Mouse (Mus musculus): ENCODE measurements around the gene Gm42791. TPM values are rescaled to one million over a fixed set of nuclear protein-coding genes. Genes with fewer than 3 reads are reported as not detected.

Gene Gm42791
- polyA plus RNA-seq, 1 experiment from 2014 or later, result 1.3 TPM

DNA sequence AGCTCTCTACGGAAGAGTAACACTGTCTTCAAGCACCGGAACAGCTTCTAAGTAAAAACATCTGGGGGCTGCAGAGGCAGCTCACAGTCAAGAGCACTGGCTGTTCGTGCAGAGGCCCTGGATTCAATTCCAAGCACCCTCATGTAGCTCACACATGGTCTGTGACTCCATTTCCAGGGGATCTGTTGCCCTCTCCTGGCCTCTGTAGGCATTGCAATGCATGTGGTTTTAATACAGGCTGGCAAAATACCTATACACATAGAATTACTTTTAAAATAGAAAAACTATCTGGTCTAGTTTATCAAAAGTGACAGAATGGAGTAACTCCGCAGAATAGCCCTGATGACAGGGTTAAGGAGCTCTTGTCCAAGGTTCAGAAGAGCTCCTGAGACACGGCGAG lies 115.7 kb downstream of the Gm42791 start:
- 89% methylated on average over 6 of the region's 6 CpGs for WGBS
- peaks cover 15% of the 10 kb centered on the region for H3K36me3 ChIP-seq (ENCODE audit: control insufficient read depth, insufficient read depth, low read length)
- H3K9me3 ChIP-seq (ENCODE audit: control insufficient read depth, low read length), result peaks cover 2% of the 10 kb centered on the region; the same call in 1 of the 2 replicates
- no peaks in the 10 kb centered on the region for H3K27me3 ChIP-seq (ENCODE audit: control insufficient read depth, insufficient read depth, low read depth, low read length)
- no peak overlapping the region for H3K4me3 ChIP-seq (ENCODE audit: low read length)
- no peak overlapping the region for H3K4me2 ChIP-seq (ENCODE audit: low read depth, low read length)
- no peak overlapping the region for H3K9ac ChIP-seq (ENCODE audit: low read length)
- no peak for ATAC-seq (ENCODE audit: low read depth)
- H3K27ac ChIP-seq (ENCODE audit: low read length), result no peak overlapping the region
- no peaks in the 10 kb centered on the region for H3K4me1 ChIP-seq (replicated peaks; ENCODE audit: control insufficient read depth, insufficient read depth, low read length)

DNA sequence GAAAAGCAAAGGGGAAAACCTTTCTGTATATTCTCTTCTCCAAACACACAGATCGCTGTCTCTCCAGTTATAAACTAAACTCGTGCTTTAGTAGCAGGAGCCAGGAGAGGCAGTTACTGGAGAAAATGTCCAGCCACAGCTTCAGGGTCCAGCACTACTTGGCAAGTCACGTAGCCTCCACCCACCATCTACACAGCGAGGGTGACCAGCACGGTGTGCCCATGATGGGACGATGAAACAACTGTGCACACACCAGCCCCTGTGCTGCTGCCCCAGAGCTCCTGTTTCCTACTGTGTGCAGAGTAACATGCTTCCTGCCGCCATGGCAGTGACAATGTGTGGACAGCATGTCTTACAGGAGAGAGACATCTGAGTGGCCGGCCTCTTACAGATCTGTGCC lies 121.8 kb downstream of the Gm42791 start:
- H3K9ac ChIP-seq (ENCODE audit: low read length), result no peak overlapping the region
- peak; percentile 69 for ATAC-seq (ENCODE audit: low read depth)
- no peak overlapping the region for H3K4me2 ChIP-seq (ENCODE audit: low read depth, low read length)
- H3K36me3 ChIP-seq (ENCODE audit: control insufficient read depth, insufficient read depth, low read length), result peaks cover 11% of the 10 kb centered on the region
- no peak overlapping the region for H3K4me3 ChIP-seq (ENCODE audit: low read length)
- peaks cover 3% of the 10 kb centered on the region; the same call in 1 of the 2 replicates for H3K9me3 ChIP-seq (ENCODE audit: control insufficient read depth, low read length)
- no peaks in the 10 kb centered on the region for H3K4me1 ChIP-seq (replicated peaks; ENCODE audit: control insufficient read depth, insufficient read depth, low read length)
- 54% methylated on average over 8 of the region's 8 CpGs for WGBS
- H3K27me3 ChIP-seq (ENCODE audit: control insufficient read depth, insufficient read depth, low read depth, low read length), result no peaks in the 10 kb centered on the region
- peak overlapping the region; percentile 2 for H3K27ac ChIP-seq (ENCODE audit: low read length)

DNA sequence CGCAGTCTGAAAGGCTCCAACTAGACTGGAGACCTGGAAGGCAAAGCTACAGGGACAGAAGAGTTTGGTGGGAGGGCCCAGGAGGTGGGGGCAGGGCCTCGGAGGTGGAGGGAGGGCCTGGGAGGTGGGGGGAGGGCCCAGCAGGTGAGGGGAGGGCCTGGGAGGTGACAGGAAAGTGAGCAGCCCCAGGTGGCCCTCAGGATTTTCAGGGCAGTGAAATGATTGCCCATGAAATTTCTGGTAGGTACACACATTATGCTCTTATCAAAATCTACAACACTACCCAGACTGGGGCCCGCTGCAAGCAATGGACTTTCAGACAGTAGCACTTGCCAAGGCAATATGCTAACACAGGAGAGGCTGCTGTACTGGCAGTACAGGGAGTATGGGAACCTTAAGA lies 125.4 kb downstream of the Gm42791 start:
- 53% methylated on average over 3 of the region's 3 CpGs for WGBS
- no peak overlapping the region for H3K4me3 ChIP-seq (ENCODE audit: low read length)
- H3K36me3 ChIP-seq (ENCODE audit: control insufficient read depth, insufficient read depth, low read length), result 0 out of 2 replicates have a peak, but pooled peaks cover 2% of the 10 kb centered on the region
- ATAC-seq (ENCODE audit: low read depth), result no peak
- H3K27me3 ChIP-seq (ENCODE audit: control insufficient read depth, insufficient read depth, low read depth, low read length), result no peaks in the 10 kb centered on the region
- no peak overlapping the region for H3K4me2 ChIP-seq (ENCODE audit: low read depth, low read length)
- H3K9me3 ChIP-seq (ENCODE audit: control insufficient read depth, low read length), result peaks cover 3% of the 10 kb centered on the region; the same call in 1 of the 2 replicates
- peaks cover 14% of the 10 kb centered on the region for H3K4me1 ChIP-seq (replicated peaks; ENCODE audit: control insufficient read depth, insufficient read depth, low read length)
- no peak overlapping the region for H3K9ac ChIP-seq (ENCODE audit: low read length)
- no peak overlapping the region for H3K27ac ChIP-seq (ENCODE audit: low read length)

DNA sequence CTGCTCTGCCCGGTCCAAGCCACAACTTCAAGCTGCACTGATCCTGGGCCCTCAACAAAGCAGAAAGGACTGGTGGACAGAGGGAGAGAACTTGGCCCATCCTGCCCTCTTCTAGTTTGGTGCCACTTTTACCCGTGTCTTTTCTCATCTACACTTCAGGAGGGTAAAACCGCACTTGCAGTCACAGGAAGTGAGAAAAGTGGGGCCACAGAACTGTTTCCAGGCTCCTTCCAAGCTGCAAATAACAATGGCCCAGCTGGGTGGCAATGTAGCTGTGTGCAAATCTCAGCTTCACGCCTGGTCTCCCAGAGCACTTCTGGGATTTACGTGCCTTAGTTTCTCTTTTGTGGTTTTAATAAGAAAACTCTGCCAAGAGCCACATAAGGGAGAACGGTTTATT lies 127.2 kb downstream of the Gm42791 start:
- Histone ChIP-seq H3K27ac (ENCODE audit: low read length) (no peak overlapping the region), H3K9ac (ENCODE audit: low read length) (no peak overlapping the region), H3K9me3 (ENCODE audit: control insufficient read depth, low read length) (peaks cover 3% of the 10 kb centered on the region; the same call in 1 of the 2 replicates), H3K36me3 (ENCODE audit: control insufficient read depth, insufficient read depth, low read length) (no peaks in the 10 kb centered on the region), H3K4me3 (ENCODE audit: low read length) (no peak overlapping the region), H3K4me2 (ENCODE audit: low read depth, low read length) (no peak overlapping the region), H3K27me3 (ENCODE audit: control insufficient read depth, insufficient read depth, low read depth, low read length) (no peaks in the 10 kb centered on the region), H3K4me1 (replicated peaks; ENCODE audit: control insufficient read depth, insufficient read depth, low read length) (peaks cover 14% of the 10 kb centered on the region)
- no peak for ATAC-seq (ENCODE audit: low read depth)
- 66% methylated on average over 6 of the region's 6 CpGs for WGBS

DNA sequence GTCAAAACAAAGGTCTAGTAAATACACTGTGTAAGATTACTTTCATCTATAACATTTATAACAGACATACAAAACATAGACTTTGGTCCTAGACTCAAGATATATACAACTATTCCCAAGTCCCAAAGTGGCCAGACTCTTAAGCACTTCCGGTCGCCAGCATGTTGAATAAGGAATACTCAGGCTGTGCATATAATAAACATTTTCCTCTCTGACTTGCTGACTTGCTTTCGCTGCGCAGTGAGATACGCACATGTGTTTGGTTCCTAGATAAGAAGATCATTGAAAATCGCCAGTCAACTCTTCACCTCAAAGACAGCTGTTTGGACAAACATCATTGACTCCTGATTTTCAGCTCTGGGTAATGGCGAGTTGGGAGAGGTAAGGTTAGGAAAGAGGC lies 127.8 kb downstream of the Gm42791 start:
- peaks cover 14% of the 10 kb centered on the region for H3K4me1 ChIP-seq (replicated peaks; ENCODE audit: control insufficient read depth, insufficient read depth, low read length)
- H3K4me3 ChIP-seq (ENCODE audit: low read length), result no peak overlapping the region
- peaks cover 3% of the 10 kb centered on the region; the same call in 1 of the 2 replicates for H3K9me3 ChIP-seq (ENCODE audit: control insufficient read depth, low read length)
- no peak overlapping the region for H3K4me2 ChIP-seq (ENCODE audit: low read depth, low read length)
- no peak overlapping the region for H3K27ac ChIP-seq (ENCODE audit: low read length)
- WGBS, result 29% methylated on average over 7 of the region's 7 CpGs
- no peaks in the 10 kb centered on the region for H3K27me3 ChIP-seq (ENCODE audit: control insufficient read depth, insufficient read depth, low read depth, low read length)
- no peaks in the 10 kb centered on the region for H3K36me3 ChIP-seq (ENCODE audit: control insufficient read depth, insufficient read depth, low read length)
- no peak overlapping the region for H3K9ac ChIP-seq (ENCODE audit: low read length)
- ATAC-seq (ENCODE audit: low read depth), result peak; percentile 30; the same call in 1 of the 2 replicates

DNA sequence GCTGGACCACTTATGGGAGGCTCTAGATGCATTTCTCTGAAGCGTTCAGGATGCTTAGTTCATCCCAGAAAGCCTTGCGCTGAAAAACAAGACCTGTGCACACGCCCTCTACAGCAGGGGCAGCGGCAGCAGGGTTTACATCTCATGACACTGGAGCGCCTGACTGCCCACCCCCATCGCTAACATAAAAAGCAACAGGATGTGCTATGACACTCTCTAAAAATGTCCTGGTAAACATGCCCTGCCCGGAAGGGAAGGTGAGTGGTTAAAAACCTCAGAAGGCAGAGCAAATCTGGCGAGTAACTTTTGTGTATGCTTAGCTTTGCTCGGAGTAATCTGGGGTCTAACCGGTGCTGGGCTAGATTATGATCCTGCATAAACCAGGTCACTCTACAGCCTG lies 128.4 kb downstream of the Gm42791 start:
- ATAC-seq (ENCODE audit: low read depth), result peak; percentile 58; the same call in 1 of the 2 replicates
- peaks cover 3% of the 10 kb centered on the region; the same call in 1 of the 2 replicates for H3K9me3 ChIP-seq (ENCODE audit: control insufficient read depth, low read length)
- H3K27ac ChIP-seq (ENCODE audit: low read length), result no peak overlapping the region

DNA sequence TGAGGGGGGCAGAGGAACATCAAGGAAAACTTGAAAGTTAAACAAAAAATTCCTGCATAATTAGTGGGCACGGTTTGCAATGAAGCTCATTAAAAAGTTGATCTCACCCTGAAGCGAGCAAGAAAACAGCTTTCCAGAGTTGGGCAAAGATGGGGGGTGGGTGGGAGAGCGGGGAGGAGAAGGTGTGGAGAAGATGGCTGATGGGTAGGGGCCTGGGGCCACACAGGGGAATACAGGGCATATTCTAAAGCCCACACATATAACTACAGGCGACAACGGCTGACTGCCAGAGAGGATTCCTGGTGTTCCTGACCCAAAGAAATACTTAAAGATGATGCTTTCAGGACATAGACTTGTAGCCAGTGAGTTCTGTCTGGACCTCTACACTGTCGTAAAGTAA lies 131.5 kb downstream of the Gm42791 start:
- H3K27ac ChIP-seq (ENCODE audit: low read length), result no peak overlapping the region
- H3K36me3 ChIP-seq (ENCODE audit: control insufficient read depth, insufficient read depth, low read length), result no peaks in the 10 kb centered on the region
- WGBS, result 62% methylated on average over 6 of the region's 6 CpGs
- no peak overlapping the region for H3K4me2 ChIP-seq (ENCODE audit: low read depth, low read length)
- H3K27me3 ChIP-seq (ENCODE audit: control insufficient read depth, insufficient read depth, low read depth, low read length), result no peaks in the 10 kb centered on the region
- H3K4me1 ChIP-seq (replicated peaks; ENCODE audit: control insufficient read depth, insufficient read depth, low read length), result peaks cover 14% of the 10 kb centered on the region
- no peak overlapping the region for H3K9ac ChIP-seq (ENCODE audit: low read length)
- no peaks in the 10 kb centered on the region; the same call in 1 of the 2 replicates for H3K9me3 ChIP-seq (ENCODE audit: control insufficient read depth, low read length)
- no peak for ATAC-seq (ENCODE audit: low read depth)
- H3K4me3 ChIP-seq (ENCODE audit: low read length), result no peak overlapping the region

More for the DNA sequence above, 128.4 kb downstream of the Gm42791 start:
- Histone ChIP-seq H3K4me3 (ENCODE audit: low read length) (no peak overlapping the region), H3K36me3 (ENCODE audit: control insufficient read depth, insufficient read depth, low read length) (no peaks in the 10 kb centered on the region), H3K9ac (ENCODE audit: low read length) (no peak overlapping the region), H3K4me1 (replicated peaks; ENCODE audit: control insufficient read depth, insufficient read depth, low read length) (peaks cover 14% of the 10 kb centered on the region), H3K4me2 (ENCODE audit: low read depth, low read length) (peak overlapping the region; percentile 24), H3K27me3 (ENCODE audit: control insufficient read depth, insufficient read depth, low read depth, low read length) (no peaks in the 10 kb centered on the region)
- WGBS, result 28% methylated on average over 10 of the region's 10 CpGs

DNA sequence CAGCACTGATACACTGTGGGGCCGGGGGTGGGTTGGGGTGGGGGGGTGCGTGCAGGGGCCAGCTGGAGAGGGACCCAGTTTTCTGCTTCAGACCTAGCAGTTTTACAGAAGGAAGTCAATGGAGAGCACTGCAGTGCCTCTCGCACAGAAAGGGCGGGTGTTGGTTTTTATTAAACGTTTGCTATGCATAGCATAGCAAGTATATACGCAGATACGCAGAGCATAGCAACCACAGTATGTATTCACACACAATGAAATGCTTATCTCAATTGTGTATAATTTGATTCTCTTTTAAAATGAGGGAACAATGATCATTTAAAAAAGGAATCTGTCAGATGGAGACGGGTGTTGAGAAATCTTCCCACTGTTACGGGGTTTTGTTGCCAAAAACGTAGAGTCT lies 132.1 kb downstream of the Gm42791 start:
- no peak overlapping the region for H3K4me3 ChIP-seq (ENCODE audit: low read length)
- no peak overlapping the region for H3K4me2 ChIP-seq (ENCODE audit: low read depth, low read length)
- WGBS, result 55% methylated on average over 10 of the region's 10 CpGs
- no peak overlapping the region for H3K27ac ChIP-seq (ENCODE audit: low read length)
- no peak for ATAC-seq (ENCODE audit: low read depth)
- no peaks in the 10 kb centered on the region for H3K36me3 ChIP-seq (ENCODE audit: control insufficient read depth, insufficient read depth, low read length)
- no peak overlapping the region for H3K9ac ChIP-seq (ENCODE audit: low read length)
- no peaks in the 10 kb centered on the region for H3K27me3 ChIP-seq (ENCODE audit: control insufficient read depth, insufficient read depth, low read depth, low read length)
- peaks cover 14% of the 10 kb centered on the region for H3K4me1 ChIP-seq (replicated peaks; ENCODE audit: control insufficient read depth, insufficient read depth, low read length)
- H3K9me3 ChIP-seq (ENCODE audit: control insufficient read depth, low read length), result no peaks in the 10 kb centered on the region

DNA sequence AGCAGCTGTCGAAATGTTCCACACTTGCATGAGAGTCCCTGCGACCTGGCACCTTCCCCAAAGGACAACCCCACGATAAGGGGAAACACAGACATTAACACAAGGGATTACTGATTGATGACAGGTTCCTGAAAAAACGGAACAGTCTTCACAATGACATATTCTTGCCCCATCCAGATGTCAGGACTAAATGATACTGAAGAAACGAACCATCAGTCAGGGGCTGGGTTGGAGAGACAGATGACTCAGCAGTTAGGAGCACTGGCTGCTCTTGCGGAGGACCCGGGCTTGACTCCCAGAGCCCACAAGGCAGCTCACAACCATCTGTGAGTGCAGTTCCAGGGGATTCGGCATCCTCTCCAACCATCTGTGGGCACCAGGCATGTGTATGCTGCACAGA lies 132.8 kb downstream of the Gm42791 start:
- no peak for ATAC-seq (ENCODE audit: low read depth)
- H3K4me1 ChIP-seq (replicated peaks; ENCODE audit: control insufficient read depth, insufficient read depth, low read length), result peaks cover 10% of the 10 kb centered on the region
- H3K9me3 ChIP-seq (ENCODE audit: control insufficient read depth, low read length), result no peaks in the 10 kb centered on the region
- no peak overlapping the region for H3K4me3 ChIP-seq (ENCODE audit: low read length)
- no peaks in the 10 kb centered on the region for H3K36me3 ChIP-seq (ENCODE audit: control insufficient read depth, insufficient read depth, low read length)
- H3K27ac ChIP-seq (ENCODE audit: low read length), result no peak overlapping the region
- no peak overlapping the region for H3K9ac ChIP-seq (ENCODE audit: low read length)
- WGBS, result 48% methylated on average over 8 of the region's 8 CpGs
- H3K27me3 ChIP-seq (ENCODE audit: control insufficient read depth, insufficient read depth, low read depth, low read length), result no peaks in the 10 kb centered on the region
- no peak overlapping the region for H3K4me2 ChIP-seq (ENCODE audit: low read depth, low read length)

DNA sequence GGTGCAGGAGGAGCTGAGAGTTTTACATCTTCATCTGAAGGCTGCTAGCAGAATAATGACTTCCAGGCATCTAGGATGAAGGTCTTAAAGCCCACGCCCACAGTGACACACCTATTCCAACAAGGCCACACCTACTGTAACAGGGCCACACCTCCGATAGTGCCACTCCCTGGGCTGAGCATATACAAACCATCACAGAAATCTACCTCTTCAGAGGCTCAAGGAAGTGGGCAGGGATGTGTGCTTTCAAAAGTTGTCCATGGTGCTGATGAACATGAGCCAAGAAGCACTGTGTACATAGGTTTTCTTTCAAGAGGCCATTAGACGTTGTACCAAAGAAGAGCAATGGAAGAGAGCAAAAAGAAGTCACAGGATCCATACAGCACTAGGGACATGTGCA lies 137.4 kb downstream of the Gm42791 start:
- Histone ChIP-seq H3K9ac (ENCODE audit: low read length) (no peak overlapping the region), H3K27me3 (ENCODE audit: control insufficient read depth, insufficient read depth, low read depth, low read length) (no peaks in the 10 kb centered on the region), H3K4me2 (ENCODE audit: low read depth, low read length) (no peak overlapping the region), H3K9me3 (ENCODE audit: control insufficient read depth, low read length) (no peaks in the 10 kb centered on the region), H3K4me1 (replicated peaks; ENCODE audit: control insufficient read depth, insufficient read depth, low read length) (no peaks in the 10 kb centered on the region; the same call in 1 of the 2 replicates), H3K36me3 (ENCODE audit: control insufficient read depth, insufficient read depth, low read length) (no peaks in the 10 kb centered on the region), H3K4me3 (ENCODE audit: low read length) (no peak overlapping the region), H3K27ac (ENCODE audit: low read length) (no peak overlapping the region)
- no peak for ATAC-seq (ENCODE audit: low read depth)
- WGBS, result 60% methylated on average over 3 of the region's 3 CpGs

Data from lung, embryonic 16.5 days (tissue).